Mouse (Mus musculus): ENCODE measurements around the gene Ap1s1.

DNA sequence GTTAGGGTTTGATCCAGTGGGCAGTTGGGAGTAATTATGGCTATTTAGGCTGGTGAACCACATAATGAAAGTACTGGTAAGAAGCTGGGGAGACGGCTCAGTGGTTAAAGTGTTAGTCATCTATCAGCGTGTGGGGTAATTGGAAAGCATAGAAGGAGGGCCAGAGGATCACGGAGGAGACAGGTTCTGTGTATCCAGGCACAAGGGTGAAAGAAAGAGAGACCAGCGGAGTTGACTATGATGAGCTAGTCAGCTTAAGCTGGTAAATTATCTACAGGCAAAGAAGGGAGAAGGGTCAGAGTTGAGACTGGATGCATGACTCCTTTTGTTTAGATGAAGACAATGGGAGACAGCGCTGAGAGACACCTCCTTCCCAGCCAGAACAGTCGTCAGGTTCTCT is 5.2 kb upstream of the Ap1s1 start:
- TF ChIP-seq CTCF (IDR thresholded peaks at IDR 0.05; ENCODE audit: low read depth) (no peak), EP300 (IDR thresholded peaks at IDR 0.05; ENCODE audit: low read depth) (no peak)
